Mouse (Mus musculus) liver, embryonic 16.5 days (tissue): Measurements from ENCODE around the gene Ntmt1. TPM values are rescaled to one million over a fixed set of nuclear protein-coding genes. Genes with fewer than 3 reads are reported as not detected.

ENCODE experiments used
- ATAC-seq: fragments of 200-750 bp; cut with Nextera tagmentation; 2 replicates; pipeline ENCODE4 v1.8.0; 2017; ENCODE audit warnings: low read depth, mild to moderate bottlenecking, moderate number of reproducible peaks, moderate library complexity
- H3K27ac ChIP-seq: fragments of 300-500 bp; sonication (generic); 2 replicates; pipeline ENCODE4 v1.5.1; 2014; ENCODE audit warnings: mild to moderate bottlenecking, low read length
- H3K27me3 ChIP-seq: fragments of 300-500 bp; sonication (generic); 2 replicates; pipeline ENCODE4 v1.6.1; 2014; ENCODE audit warnings: low read depth, low read length, mixed read lengths; ENCODE audit not compliant: control insufficient read depth, insufficient read depth
- H3K36me3 ChIP-seq: fragments of 300-500 bp; sonication (generic); 2 replicates; pipeline ENCODE4 v1.6.1; 2014; ENCODE audit warnings: mild to moderate bottlenecking; ENCODE audit not compliant: control insufficient read depth, insufficient read depth
- H3K4me1 ChIP-seq: fragments of 300-500 bp; sonication (generic); 2 replicates; pipeline ENCODE4 v1.6.1; 2014; ENCODE audit warnings: low read depth, low read length, mixed read lengths; ENCODE audit not compliant: control insufficient read depth
- H3K4me2 ChIP-seq: fragments of 300-500 bp; sonication (generic); 2 replicates; pipeline ENCODE4 v1.6.1; 2014; ENCODE audit warnings: low read depth, low read length, mixed read lengths
- H3K4me3 ChIP-seq: fragments of 300-500 bp; sonication (generic); 2 replicates; pipeline ENCODE4 v1.5.1; 2014; ENCODE audit warnings: low read depth, mild to moderate bottlenecking, low read length
- H3K9ac ChIP-seq: fragments of 300-500 bp; sonication (generic); 2 replicates; pipeline ENCODE4 v1.6.1; 2014; ENCODE audit warnings: low read depth, low read length
- H3K9me3 ChIP-seq: fragments of 300-500 bp; sonication (generic); replicated peaks from 2 replicates; pipeline ENCODE4 v1.6.1; 2016; ENCODE audit warnings: low read length; ENCODE audit not compliant: control insufficient read depth
- WGBS: fragments of 180-500 bp; shearing (Covaris S2); extraction: QIAGEN DNeasy Blood & Tissue Kit; methylation state at CpG from one replicate; pipeline ENCODE4 v1.1.7; 2014; ENCODE audit not compliant: insufficient replicate concordance; 5-methylcytosine and 5-hydroxymethylcytosine counted together
- polyA plus RNA-seq: library from polyadenylated mRNA; unstranded; fragments of >200 nt; fragmentation: Nextera tagmentation; extraction: Ambion mirVana; gene quantifications from 2 replicates; pipeline ENCODE4 v1.2.1, GENCODE M21; 2015

Ntmt1 gene
- polyA plus RNA-seq, 1 experiment from 2014 or later = 24.9 TPM

- H3K27me3 ChIP-seq = peaks cover 3% of the 10 kb centered on the region
- H3K4me1 ChIP-seq = peaks cover 15% of the 10 kb centered on the region
- WGBS = 49% methylated on average over 5 of the region's 5 CpGs
- no peak overlapping the region for H3K4me3 ChIP-seq
- H3K9ac ChIP-seq = no peak overlapping the region
- H3K4me2 ChIP-seq = no peak overlapping the region
- ATAC-seq = peak; percentile 44
- H3K27ac ChIP-seq = no peak overlapping the region
- H3K9me3 ChIP-seq = no peaks in the 10 kb centered on the region
- H3K36me3 ChIP-seq = no peaks in the 10 kb centered on the region
Observed at GRCm38 (mm10) chr2:30779241-30779640, 28.4 kb upstream of the Ntmt1 start.

GRCm38 (mm10) chr2:30782312-30783290, 25.0 kb upstream of the Ntmt1 start:
- Histone ChIP-seq H3K27ac (no peak overlapping the region), H3K4me1 (peaks cover 16% of the 10 kb centered on the region), H3K9ac (peak overlapping the region; percentile 22; the same call in 1 of the 2 replicates), H3K4me3 (no peak overlapping the region), H3K36me3 (no peaks in the 10 kb centered on the region), H3K27me3 (peaks cover 15% of the 10 kb centered on the region), H3K9me3 (no peaks in the 10 kb centered on the region), H3K4me2 (peak overlapping the region; percentile 61)
- 63% methylated on average over 8 of the region's 8 CpGs for WGBS
- ATAC-seq = no peak

GRCm38 (mm10) chr2:30783346-30783745, 24.3 kb upstream of the Ntmt1 start:
- Histone ChIP-seq H3K36me3 (no peaks in the 10 kb centered on the region), H3K4me1 (peaks cover 16% of the 10 kb centered on the region), H3K27ac (no peak overlapping the region), H3K4me2 (peak overlapping the region; percentile 61), H3K9ac (peak overlapping the region; percentile 22; the same call in 1 of the 2 replicates), H3K4me3 (no peak overlapping the region), H3K9me3 (no peaks in the 10 kb centered on the region), H3K27me3 (peaks cover 15% of the 10 kb centered on the region)
- 1% methylated on average over 13 of the region's 13 CpGs for WGBS
- ATAC-seq = 0 out of 2 replicates have a peak, but pooled peaks have one; percentile 28

GRCm38 (mm10) chr2:30784078-30784994, 23.3 kb upstream of the Ntmt1 start:
- H3K4me1 ChIP-seq = peaks cover 11% of the 10 kb centered on the region
- peak; percentile 25; the same call in 1 of the 2 replicates for ATAC-seq
- peak overlapping the region; percentile 50 for H3K9ac ChIP-seq
- H3K4me3 ChIP-seq = peak overlapping the region; percentile 31
- 6% methylated on average over 40 of the region's 40 CpGs for WGBS
- H3K27ac ChIP-seq = peak overlapping the region; percentile 21; the same call in 1 of the 2 replicates
- H3K4me2 ChIP-seq = peak overlapping the region; percentile 61
- H3K27me3 ChIP-seq = peaks cover 15% of the 10 kb centered on the region
- H3K9me3 ChIP-seq = no peaks in the 10 kb centered on the region
- H3K36me3 ChIP-seq = no peaks in the 10 kb centered on the region

GRCm38 (mm10) chr2:30787466-30787865, 20.2 kb upstream of the Ntmt1 start:
- 50% methylated on average over 4 of the region's 4 CpGs for WGBS
- H3K4me3 ChIP-seq = no peak overlapping the region
- H3K4me1 ChIP-seq = peaks cover 11% of the 10 kb centered on the region
- H3K27me3 ChIP-seq = peaks cover 15% of the 10 kb centered on the region
- no peak overlapping the region for H3K9ac ChIP-seq
- H3K36me3 ChIP-seq = no peaks in the 10 kb centered on the region
- no peak overlapping the region for H3K27ac ChIP-seq
- H3K4me2 ChIP-seq = no peak overlapping the region
- ATAC-seq = no peak
- no peaks in the 10 kb centered on the region for H3K9me3 ChIP-seq

GRCm38 (mm10) chr2:30792061-30792460, 15.6 kb upstream of the Ntmt1 start:
- no peaks in the 10 kb centered on the region for H3K9me3 ChIP-seq
- H3K4me2 ChIP-seq = no peak overlapping the region
- H3K4me3 ChIP-seq = no peak overlapping the region
- no peak overlapping the region for H3K9ac ChIP-seq
- H3K27me3 ChIP-seq = peaks cover 12% of the 10 kb centered on the region
- no peak overlapping the region for H3K27ac ChIP-seq
- peaks cover 15% of the 10 kb centered on the region for H3K4me1 ChIP-seq
- 73% methylated on average over 7 of the region's 7 CpGs for WGBS
- no peak for ATAC-seq
- no peaks in the 10 kb centered on the region for H3K36me3 ChIP-seq

- Histone ChIP-seq H3K4me2 (peak overlapping the region; percentile 69), H3K4me1 (peaks cover 15% of the 10 kb centered on the region), H3K27ac (no peak overlapping the region), H3K9me3 (no peaks in the 10 kb centered on the region), H3K27me3 (peaks cover 33% of the 10 kb centered on the region), H3K4me3 (peak overlapping the region; percentile 51), H3K9ac (peak overlapping the region; percentile 60), H3K36me3 (no peaks in the 10 kb centered on the region)
- ATAC-seq = peak; percentile 76
- WGBS = 4% methylated on average over 48 of the region's 48 CpGs
Observed at GRCm38 (mm10) chr2:30794179-30795108, 13.2 kb upstream of the Ntmt1 start.
